Mouse (Mus musculus) thymus, adult 18-20 months (tissue): Measurements from ENCODE around the gene Plekhh2.

Experiments
- DNase-seq, 2 experiments: peaks; one replicate each; pipeline ENCODE4 v3.0.0; 2022; ENCODE audit warnings: mixed read lengths in 2 of 2

The Plekhh2 gene

DNA sequence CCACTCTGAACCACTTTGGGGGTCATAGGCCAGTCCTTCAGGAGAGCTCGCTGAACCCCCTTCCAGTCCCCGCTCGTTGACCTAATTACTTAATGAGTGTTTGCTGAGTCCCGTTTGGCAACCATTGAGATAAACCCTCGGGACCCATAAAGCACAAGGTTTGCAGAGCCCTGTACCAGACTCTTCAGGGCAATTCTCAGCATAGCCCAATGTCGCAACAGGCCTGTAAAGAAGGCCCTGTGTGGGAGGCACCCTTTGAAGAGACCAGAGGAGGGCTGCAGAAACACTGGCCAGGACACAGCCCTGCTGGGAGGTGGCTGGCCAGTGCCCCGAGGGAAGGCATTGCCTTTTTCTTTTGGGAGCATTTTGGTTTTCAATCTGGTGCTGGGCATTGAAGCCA lies 100.3 kb downstream of the Plekhh2 start:
- no peak for DNase-seq

DNA sequence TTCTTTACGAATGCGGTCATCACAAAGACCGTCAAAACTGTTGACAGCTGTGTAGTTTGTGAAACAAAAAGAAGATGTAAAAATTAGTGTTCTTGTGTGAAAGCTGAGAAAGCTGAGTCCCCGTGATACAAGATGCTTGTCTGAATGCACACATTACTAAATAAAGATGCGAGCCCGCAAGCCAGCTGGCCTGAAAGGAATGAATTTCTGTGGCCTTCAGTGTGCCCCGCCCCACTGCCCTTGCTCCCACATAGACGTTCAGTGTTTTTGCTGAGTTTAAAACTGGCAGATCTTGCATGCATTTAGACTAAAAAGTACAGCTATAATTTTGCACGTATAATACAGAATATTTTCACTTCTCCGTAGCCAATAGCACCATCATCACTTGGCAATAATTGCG lies 104.1 kb downstream of the Plekhh2 start:
- DNase-seq, result no peak

DNA sequence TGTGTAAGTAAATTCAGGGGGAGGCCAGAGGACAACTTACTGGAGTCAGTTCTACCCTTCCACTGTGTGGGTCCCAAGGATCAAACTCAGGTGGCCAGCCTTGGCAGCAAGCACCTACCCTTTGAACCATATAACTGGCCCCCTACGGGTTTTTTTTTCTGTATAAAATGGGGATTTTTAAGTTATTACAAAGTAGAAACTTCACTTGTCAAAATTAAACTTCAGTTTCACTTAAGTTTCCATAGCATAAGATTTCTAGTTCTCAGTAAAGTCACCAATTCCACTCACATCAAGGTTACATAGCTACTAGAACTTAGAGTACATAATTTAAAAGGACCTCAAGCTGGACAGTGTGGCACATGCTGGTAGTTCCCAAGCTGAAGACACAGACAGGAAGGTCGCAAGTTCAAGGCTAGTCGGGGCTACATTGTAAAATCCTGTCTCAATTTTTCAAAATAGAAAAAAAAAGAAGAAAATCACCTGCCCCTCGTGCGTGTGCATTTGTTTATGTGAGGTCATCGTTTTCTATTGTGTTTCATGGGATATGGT lies 104.9 kb downstream of the Plekhh2 start:
- DNase-seq, result no peak

DNA sequence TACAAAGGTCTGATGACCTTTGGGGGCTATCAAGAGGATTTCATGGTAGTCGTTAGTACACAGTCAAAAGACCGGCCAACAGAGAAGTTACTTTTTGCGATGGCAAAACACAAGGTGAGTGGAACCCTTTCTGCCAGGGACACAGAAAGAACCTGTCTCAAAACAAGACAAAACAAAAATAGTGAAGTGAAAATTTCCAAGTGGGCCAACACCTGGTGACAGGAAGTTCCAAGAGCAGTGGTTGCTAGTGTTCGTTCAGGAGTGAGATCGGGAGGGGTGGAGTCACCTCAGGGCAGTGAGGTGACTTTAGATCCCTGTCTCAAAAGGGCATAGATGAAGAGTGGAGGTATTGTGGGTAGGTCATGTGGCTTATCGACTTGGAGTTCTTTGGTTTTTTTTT lies 106.3 kb downstream of the Plekhh2 start:
- no peak for DNase-seq

DNA sequence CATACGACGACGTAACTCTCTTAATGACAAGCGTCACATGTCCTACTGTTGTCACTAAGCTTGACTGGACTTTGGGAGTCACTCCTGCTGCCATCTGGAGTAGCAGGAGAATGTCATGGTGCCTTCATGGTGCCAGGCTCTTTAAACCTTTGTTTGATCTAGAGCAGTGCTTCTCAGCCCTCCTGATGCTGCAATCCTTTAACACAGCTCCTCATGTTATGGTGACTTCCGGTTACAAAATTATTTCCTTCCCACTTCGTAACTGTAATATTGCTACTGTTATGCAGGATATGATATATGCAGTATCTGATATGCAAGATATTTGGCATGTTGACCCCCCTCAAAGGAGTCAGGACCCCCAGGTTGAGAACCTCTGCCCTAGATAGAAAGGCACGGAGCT lies 107.4 kb downstream of the Plekhh2 start:
- DNase-seq, result no peak

DNA sequence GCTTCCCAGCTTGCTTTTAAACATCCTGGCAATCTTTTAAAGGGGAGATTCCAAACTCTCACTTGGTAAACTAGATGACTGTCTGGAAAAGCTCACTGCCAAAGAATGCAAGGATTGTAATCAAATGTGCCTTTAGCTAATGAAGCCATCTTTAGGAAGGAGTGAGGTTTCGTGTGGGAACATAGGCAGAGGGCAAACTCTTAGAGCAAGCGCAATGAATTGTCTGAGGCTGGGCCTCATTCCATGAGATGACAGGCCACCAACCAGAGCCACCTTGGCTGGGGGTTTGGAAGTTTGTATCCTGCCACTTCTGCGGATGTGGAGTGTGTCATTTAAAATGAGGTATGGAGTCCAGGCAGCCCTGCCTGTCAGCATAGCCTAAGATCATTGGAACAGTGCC lies 108.4 kb downstream of the Plekhh2 start:
- DNase-seq, result no peak

DNA sequence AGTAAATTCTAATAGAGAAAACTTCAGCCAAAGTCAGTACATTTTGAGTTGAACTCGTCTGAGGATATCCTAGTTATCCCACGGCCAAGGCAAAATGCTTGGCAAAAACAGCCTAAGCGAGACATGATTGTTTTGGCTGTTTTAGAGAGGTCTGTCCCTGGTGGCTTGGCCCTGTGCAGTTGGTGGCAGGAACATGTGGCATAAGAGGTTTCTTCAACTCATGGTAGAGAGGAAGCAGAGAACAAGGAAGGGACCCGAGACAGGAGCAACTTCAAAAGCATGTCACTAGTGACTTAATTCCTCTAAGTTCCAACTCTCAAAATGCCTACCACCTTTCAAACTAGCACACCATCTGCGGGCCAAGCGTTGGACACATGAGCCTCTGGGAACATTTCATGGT lies 108.9 kb downstream of the Plekhh2 start:
- no peak for DNase-seq

DNA sequence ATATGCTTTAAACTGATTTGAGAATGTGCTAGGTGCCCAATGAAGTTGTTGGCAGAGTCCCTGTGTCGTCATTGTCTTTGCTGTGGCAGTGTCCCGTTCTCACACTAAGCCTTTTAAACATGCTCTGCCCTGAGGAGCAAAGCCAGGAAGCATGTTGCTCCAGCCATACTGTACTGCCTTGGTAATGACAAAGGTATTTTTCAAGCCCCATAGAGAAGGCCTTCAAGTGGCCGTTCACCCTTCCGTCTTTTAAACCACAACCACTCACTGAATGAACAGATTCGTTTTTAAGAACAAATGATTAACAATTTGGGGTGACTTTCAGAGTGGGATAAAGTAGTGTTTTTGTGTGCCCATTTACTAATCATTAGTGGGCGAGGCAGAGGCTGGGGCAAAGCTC lies 109.5 kb downstream of the Plekhh2 start:
- DNase-seq, result no peak

DNA sequence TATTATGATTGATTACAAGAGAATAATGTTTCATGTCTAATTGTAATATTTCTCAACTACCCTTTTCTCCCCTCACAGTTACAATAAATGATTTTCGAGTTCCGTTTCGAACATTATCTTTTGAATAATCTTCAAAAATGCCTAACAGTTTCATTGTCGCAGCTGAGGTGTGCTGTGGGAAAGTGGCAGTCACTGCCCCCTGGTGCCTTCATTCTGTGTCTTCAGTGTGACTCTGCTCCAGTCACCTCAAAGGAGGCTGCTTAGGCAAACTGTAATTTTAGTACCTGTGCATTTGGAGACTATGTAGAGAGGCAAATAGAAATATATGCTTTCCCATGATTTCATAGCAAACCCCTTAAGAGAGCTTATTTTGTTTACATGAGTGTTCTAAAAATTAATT lies 110.3 kb downstream of the Plekhh2 start:
- DNase-seq, result no peak

DNA sequence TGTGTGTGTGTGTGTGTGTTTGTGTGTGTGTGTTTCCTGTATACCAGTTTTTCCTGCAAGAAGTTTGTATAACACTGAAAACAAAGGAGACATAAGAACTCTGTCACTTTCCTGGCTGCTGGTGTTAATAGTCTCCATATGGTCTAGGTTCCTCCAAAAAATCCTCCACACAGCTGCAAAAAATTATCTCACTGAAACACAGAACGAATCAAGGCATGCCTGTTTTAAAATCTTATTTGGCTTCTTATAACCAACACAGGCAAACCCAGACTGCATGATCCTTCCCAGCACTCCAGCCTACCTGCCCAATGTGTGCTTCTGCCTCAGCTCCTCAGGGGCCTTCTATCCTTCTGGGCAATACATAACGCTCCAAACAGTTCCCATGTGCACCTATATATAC lies 111.2 kb downstream of the Plekhh2 start:
- no peak for DNase-seq

DNA sequence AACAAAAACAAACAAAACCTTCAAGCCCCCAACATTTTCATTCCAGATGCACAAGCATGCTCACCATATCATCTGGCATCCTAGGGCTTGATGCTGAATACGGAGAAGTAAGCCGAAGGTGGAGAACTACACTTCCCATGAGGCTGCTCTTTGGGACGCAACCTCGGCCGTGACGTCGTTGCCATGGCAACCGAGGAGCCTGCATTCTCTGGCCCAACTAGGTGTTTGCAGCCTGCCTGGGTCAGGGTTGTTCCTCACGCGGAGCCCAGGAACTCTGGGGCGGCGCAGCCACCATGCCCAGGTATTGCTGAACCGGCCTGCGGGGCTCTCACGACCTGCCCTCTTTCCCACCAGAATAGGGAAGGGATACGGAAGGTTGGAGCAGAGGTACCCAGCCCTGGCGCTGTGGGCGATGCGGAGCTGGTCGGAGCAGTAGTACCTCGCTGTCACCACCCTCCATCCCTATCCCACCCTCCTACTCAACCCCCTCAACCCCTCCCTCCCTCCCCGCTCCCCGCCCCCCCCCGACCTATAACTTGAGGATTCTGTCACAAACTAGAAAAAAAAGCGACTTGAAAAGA lies 114.7 kb downstream of the Plekhh2 start, which contains the start of gene Dync2li1:
Dync2li1 (plus strand) TSS at position 221 of the 581 bp plus-strand sequence.
- DNase-seq, result peak; percentile 65 to 75

DNA sequence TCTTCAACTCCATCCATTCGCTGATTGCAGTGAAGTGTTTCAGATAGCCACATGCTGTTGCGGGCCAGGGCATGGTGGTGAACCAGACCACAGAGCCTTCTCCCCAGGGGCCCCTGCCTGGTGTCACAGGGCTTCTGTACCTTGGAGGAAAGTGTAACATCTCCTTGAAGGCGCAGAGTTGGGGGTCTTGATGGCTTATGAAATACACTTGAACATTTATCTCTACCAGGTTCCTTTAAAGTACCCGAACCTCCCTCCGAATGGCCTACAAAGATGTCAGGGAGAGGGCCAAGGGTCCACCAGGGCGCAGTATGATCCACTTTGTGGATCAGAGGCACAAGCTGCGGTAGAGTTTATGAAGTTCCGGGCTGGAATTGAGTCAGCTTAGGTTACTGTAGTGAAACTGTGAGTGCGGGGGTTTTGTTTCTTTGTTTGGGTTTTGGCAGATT lies 115.2 kb downstream of the Plekhh2 start:
- DNase-seq, result no peak

DNA sequence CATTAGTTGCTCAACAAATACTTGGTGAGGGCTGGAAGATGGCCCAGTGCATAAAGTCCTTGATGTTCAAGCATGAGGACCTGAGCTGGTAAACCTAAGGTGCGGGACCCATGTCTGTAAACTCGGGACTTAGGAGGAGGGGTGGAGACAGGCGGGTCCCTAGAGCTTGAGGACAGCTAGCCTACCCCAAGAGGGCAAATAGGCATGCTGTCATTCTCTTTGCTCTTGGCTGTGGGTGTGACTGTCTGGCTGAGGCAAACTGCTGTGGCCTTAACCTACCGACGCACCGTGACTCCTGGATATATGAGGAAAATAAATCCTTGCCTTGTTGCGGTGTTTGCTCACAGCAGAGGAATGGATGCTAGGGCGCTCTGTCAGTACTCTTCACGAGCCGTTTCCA lies 116.0 kb downstream of the Plekhh2 start:
- no peak for DNase-seq

DNA sequence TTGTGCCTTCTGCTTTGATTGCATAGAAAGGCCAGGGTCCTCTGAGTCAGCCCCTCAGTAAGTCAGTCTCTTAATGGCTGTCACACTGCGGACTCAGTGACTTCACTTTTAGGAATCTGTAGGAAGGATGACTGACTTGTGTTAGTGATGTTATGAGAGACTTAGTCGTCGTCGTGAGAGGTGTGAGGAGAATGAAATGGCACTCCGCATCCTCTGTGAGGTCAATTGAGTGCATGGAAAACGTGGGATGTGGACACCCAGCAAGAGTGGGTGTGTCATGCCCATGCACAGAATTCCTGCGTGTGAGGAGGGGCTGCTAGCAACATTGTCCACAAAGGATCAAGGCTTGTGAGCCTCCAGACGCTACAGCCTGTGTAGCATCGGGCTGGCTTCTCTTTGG lies 116.9 kb downstream of the Plekhh2 start:
- DNase-seq, result no peak

DNA sequence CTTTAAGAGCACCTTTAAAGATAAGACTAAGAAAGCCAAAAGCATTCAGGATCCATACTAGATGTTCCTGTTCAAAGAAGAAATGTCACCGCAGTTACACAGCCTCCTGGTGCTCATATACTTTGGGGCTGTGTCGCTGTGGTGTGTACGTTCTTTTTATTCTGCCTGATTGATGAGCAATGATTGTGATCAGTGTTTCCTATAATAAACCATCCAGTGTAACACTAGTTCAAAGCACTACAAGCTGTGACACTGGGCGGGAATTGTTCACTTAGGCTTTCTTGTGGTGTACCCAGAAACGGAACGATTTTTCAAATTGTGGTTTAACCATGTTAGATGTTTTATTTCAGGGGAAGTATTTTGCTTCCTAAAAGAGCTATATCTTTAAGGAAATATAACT lies 120.1 kb downstream of the Plekhh2 start:
- DNase-seq, result no peak

DNA sequence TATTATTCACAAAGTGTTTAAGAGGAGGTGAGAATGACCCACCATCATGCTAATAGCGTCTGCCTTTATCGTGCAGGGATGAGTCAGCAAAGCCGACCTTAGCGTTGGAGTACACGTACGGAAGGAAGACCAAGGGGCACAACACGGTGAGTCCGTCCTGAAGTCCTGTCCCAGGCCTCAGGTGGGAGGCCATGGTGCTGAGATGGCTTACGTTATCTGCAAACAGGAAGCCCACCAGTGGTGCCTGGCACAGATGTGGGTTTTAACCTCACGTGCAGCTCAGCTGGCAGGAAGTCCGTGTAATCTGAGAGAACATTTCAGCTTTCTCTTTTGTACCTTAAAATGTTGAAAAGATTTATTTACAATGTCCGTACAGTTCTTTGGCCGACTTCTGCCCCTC lies 121.7 kb downstream of the Plekhh2 start:
- peak; percentile 36 to 52 for DNase-seq

DNA sequence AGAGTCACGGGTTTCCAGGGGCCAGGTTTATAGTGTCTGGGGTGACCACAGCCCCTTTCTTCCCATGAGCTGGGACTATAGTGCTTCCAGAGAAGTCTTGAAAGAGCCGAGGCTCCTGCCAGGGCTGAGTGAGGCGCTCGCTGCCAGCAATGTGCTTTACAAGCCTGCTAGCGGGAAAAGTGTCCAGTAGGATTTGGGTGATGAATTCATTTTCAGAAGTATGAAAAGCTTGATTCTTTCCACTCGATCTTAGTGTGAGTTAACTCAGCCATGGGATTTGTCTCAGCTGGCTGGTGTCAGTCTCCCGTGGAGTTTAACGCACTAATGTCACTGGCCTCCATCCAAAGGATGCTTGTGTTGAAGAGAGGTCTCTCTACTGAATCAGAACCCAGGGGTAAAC lies 124.6 kb downstream of the Plekhh2 start:
- DNase-seq, result no peak

DNA sequence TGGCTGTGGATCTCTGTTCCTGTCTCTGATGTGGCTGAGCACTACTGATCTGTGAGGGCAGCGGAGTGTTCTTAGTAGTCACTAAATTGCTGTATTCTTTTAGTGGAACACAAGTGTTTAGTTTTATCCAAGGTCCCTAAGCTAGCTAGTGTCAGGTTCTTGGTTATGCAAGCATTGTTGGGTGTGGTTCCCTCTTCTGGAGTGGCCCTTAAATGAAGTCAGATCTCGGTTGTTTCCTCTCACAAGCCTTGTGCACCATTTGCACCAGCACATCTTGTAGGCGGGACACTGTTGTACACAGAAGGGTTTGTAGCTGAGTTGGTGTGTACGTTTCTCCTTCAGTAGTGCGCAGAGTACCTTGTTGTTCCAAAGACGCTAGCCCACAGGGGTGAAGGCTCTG lies 126.3 kb downstream of the Plekhh2 start:
- no peak for DNase-seq

DNA sequence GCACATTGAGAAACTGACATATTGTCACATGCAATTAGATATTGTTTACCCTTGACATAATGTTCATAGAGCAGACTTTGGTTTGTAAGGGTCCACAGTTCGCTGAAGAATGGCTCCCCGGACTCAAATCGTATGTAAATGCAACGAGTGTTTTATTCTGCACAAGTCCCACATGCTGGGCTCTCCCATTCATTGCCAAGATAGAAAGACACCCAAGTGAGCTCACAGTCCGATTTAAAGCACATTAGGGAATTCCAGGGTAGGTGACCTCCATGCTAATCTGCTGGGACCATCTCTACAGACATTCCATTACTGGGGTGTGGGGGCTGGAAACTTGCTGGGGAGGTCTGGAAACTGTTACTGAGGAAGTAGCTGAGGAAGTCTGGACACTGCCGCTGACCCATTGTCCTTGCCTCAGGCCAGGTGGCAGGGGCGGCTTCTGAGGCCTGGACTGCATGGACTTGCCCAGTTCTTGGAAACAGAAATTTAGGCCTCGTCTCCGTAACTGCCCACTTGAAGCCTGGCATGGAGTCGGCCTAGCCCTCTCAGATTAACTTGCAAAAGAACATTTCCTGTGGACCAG lies 128.2 kb downstream of the Plekhh2 start:
- no peak for DNase-seq

DNA sequence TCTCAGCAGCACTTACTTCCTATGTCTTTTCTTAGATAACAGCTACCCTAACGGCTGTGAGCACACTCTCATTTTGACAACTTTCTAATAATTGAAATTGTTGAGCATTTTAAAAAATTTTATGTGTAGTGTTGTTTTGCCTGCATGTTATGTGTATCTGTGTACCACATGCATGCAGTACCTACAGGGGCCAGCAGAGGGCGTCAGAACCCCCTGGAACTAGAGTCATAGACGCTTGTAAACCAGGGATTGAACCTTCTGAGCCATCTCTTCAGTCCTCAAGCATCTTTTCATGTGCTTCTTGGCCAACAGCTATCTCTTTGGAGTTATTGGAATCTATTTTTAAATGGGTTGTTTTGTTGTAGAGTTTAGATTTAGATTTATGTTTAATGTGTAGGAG lies 130.2 kb downstream of the Plekhh2 start:
- no peak for DNase-seq

DNA sequence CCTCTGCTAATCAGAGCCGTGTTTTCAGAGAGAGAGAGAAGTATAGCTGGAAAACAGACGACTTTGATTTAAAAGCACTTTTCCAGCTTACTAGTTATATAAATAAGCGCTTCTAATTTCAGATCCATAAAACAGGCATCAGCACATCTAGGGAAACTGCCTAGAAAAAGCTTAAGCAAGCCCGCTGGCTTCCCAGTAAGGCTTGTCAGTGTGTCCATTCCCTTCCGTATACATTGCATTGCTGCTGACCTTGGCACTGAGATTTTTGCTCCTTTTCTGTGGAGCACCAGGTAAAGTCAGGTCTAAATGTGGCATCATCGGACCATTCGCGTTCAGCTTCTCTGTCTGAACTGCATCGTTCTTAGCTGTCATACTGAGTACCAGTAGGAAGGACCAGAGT lies 130.6 kb downstream of the Plekhh2 start:
- DNase-seq, result no peak

DNA sequence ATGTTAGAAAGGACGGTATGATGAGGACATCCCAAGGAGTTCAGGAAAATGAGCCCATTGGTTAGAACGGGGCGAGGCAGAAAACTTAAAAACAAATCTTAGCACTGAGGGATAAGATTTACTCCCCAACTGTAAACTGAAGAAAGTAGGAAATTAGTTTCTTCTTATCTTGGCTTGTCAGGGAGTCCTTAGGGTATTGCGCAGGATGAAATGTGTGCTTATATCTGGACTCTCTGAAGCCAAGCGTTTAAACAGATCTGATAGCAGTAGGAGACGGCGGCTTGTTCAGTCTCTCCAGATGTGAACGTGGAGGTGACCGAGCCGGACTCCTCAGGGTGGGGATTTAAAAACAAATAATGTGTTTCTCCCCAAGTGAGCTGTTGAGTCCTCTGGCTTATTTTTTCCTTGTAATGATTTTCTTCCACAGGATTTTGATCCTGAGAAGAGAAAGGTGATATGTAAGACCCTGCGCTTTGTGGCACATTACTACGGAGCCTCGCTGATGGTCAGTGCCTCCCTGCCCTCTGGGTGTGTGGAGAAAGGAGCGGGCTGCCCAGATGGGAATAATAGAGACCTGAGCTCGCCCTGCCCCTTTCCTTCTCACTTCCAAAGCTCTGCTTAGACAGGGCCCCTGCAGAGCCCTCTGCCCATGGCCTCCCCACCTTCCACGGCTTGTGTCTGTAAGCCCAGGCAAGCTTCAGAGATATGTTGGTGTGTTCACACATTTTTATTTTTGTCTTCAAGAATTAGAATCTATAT lies 132.8 kb downstream of the Plekhh2 start:
- no peak for DNase-seq

DNA sequence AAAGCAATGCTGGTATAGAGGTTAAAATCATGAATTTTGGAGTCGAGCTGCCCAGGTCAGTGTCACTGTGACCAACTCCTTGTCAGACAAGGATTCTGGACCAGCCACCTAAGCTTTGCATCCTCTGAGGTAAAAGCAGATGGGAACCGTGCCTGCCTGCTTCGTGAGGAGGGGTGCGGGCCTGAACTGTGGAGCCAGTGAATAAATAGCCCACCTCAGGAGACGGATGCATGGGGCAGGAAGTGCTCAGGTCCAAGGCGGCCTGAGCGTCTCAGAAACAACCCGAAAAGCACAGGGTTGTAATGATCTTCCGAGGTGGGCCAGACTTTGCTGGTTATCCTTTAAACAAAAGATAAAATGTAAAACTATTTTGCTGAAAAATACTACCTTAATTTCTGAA lies 133.4 kb downstream of the Plekhh2 start:
- no peak for DNase-seq

DNA sequence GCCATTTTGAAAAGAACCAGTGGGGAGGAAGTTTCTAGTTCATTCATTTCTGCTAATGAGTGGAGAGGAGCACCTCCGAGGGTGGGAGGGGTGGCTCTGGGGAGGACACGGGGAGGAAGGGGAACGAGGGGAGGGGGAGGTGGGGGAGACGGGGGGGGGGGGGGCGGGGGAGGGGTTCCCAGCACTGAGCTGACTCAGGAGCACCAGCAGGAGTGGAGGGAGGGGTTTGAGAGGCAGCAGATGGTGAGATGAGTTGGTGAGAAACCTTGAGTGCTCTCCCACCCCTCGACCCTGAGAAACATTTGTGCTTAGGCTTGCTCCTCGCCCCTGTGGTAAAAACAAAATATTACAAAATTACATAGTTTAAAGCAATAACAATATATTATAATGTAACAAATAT lies 134.2 kb downstream of the Plekhh2 start:
- DNase-seq, result no peak
